Mouse (Mus musculus) G1E (cell line): Measurements from ENCODE around the gene Hes3.

Experiments
- CTCF ChIP-seq: IDR thresholded peaks from 2 replicates; pipeline ENCODE4 v1.5.1; 2012; ENCODE audit warnings: low read depth, low read length, inconsistent platforms, mixed read lengths
- GATA1 ChIP-seq: IDR thresholded peaks from 2 replicates; pipeline ENCODE4 v1.6.1; 2012; ENCODE audit warnings: borderline replicate concordance, low read length, inconsistent platforms, mixed read lengths
- GATA2 ChIP-seq: IDR thresholded peaks from 2 replicates; pipeline ENCODE4 v1.6.1; 2012; ENCODE audit warnings: low read depth, low read length, inconsistent platforms, borderline replicate concordance
- TAL1 ChIP-seq: conservative IDR thresholded peaks from 2 replicates; pipeline ENCODE4 v1.6.1; 2012; ENCODE audit warnings: low read depth, low read length, inconsistent platforms, mixed read lengths

- TF ChIP-seq CTCF, result no peak
- TF ChIP-seq GATA1, result no peak
- no peak for TF ChIP-seq GATA2
- TF ChIP-seq TAL1, result no peak
Measured at GRCm38 (mm10) chr4:152302012-152302411, 10.6 kb upstream of the Hes3 start.
